Mouse (Mus musculus) midbrain, embryonic 15.5 days (tissue): Measurements from ENCODE around the gene Carns1. TPM values are rescaled to one million over a fixed set of nuclear protein-coding genes. Genes with fewer than 3 reads are reported as not detected.

Experiments
- ATAC-seq: fragments of 200-750 bp; cut with Nextera tagmentation; replicated peaks from 2 replicates; pipeline ENCODE4 v1.8.0; 2017; ENCODE audit warnings: moderate TSS enrichment
- H3K27ac ChIP-seq: fragments of 300-500 bp; sonication (generic); 2 replicates; pipeline ENCODE4 v1.5.1; 2015; ENCODE audit warnings: mild to moderate bottlenecking, inconsistent platforms
- H3K27me3 ChIP-seq: fragments of 300-500 bp; sonication (generic); replicated peaks from 2 replicates; pipeline ENCODE4 v1.6.1; 2015; ENCODE audit warnings: inconsistent platforms
- H3K36me3 ChIP-seq: fragments of 300-500 bp; sonication (generic); replicated peaks from 2 replicates; pipeline ENCODE4 v1.6.1; 2015; ENCODE audit warnings: inconsistent platforms
- H3K4me1 ChIP-seq: fragments of 300-500 bp; sonication (generic); 2 replicates; pipeline ENCODE4 v1.6.1; 2015; ENCODE audit warnings: inconsistent platforms
- H3K4me2 ChIP-seq: fragments of 300-500 bp; sonication (generic); 2 replicates; pipeline ENCODE4 v1.6.1; 2015; ENCODE audit warnings: inconsistent platforms, mild to moderate bottlenecking, moderate library complexity
- H3K4me3 ChIP-seq: fragments of 300-500 bp; sonication (generic); 2 replicates; pipeline ENCODE4 v1.5.1; 2015; ENCODE audit warnings: mild to moderate bottlenecking, inconsistent platforms
- H3K9ac ChIP-seq: fragments of 300-500 bp; sonication (generic); 2 replicates; pipeline ENCODE4 v1.6.1; 2015; ENCODE audit warnings: mild to moderate bottlenecking, inconsistent platforms
- H3K9me3 ChIP-seq: fragments of 300-500 bp; sonication (generic); 2 replicates; pipeline ENCODE4 v1.6.1; 2016; ENCODE audit warnings: inconsistent platforms
- WGBS: fragments of 180-500 bp; shearing (Covaris S2); methylation state at CpG from one replicate; pipeline ENCODE4 v1.1.7; 2015; ENCODE audit warnings: mixed read lengths; 5-methylcytosine and 5-hydroxymethylcytosine counted together
- polyA plus RNA-seq: library from polyadenylated mRNA; unstranded; fragments of >200 nt; fragmentation: Nextera tagmentation; extraction: Ambion mirVana; gene quantifications from 2 replicates; pipeline ENCODE4 v1.2.1, GENCODE M21; 2015

Carns1 gene
- polyA plus RNA-seq, 1 experiment from 2014 or later: 6.9 TPM

DNA sequence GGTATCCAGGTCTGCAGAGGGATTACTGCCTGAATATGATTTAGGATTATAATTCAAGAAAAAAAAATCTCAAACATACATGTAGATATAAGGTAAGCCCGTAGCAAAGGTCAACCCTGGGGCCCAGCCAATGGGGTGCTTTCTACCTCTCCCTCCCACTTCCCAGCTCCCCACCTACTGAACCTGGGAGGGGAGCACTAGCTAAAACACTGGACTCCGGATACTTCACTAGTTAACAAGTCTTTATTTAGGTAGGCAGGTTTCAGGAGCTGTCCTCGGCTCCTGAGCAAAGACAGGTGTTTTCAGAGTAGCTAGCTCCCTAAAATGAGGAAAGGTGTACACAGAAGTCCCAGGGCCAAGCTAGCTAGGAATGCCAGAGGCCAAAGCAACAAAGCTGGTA, 11.2 kb downstream of the Carns1 start:
- Histone ChIP-seq H3K4me3 (no peak overlapping the region), H3K9me3 (no peaks in the 10 kb centered on the region), H3K4me1 (peaks cover 21% of the 10 kb centered on the region), H3K27ac (0 out of 2 replicates have a peak overlapping the region, but pooled peaks have one; percentile 84), H3K36me3 (peaks cover 9% of the 10 kb centered on the region), H3K27me3 (no peaks in the 10 kb centered on the region), H3K9ac (no peak overlapping the region), H3K4me2 (no peak overlapping the region)
- ATAC-seq: no peak
- WGBS: 84% methylated on average over 3 of the region's 3 CpGs

DNA sequence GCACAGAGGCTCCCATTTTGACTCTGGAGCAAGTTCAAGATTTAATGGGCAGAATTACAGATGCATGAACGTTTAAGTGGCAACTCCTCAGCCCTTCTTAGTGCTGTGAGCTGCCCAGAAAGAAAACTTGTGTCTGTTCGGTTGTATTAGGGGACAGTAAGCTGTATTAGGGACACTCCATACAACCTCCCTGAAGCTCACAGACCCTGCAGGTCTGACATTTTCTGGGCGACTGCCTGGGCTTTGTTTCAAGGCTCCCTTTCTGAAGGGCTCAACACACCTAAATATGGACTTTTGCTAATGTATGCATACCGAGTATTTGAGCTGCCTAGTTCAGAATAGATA, 11.8 kb downstream of the Carns1 start:
- H3K27me3 ChIP-seq: no peaks in the 10 kb centered on the region
- peaks cover 15% of the 10 kb centered on the region for H3K36me3 ChIP-seq
- H3K4me2 ChIP-seq: peak overlapping the region; percentile 92
- H3K4me3 ChIP-seq: peak overlapping the region; percentile 66
- ATAC-seq: peak; percentile 18
- peak overlapping the region; percentile 70 for H3K9ac ChIP-seq
- H3K4me1 ChIP-seq: peaks cover 21% of the 10 kb centered on the region
- peak overlapping the region; percentile 84 for H3K27ac ChIP-seq
- WGBS: 31% methylated on average over 4 of the region's 4 CpGs
- no peaks in the 10 kb centered on the region for H3K9me3 ChIP-seq

DNA sequence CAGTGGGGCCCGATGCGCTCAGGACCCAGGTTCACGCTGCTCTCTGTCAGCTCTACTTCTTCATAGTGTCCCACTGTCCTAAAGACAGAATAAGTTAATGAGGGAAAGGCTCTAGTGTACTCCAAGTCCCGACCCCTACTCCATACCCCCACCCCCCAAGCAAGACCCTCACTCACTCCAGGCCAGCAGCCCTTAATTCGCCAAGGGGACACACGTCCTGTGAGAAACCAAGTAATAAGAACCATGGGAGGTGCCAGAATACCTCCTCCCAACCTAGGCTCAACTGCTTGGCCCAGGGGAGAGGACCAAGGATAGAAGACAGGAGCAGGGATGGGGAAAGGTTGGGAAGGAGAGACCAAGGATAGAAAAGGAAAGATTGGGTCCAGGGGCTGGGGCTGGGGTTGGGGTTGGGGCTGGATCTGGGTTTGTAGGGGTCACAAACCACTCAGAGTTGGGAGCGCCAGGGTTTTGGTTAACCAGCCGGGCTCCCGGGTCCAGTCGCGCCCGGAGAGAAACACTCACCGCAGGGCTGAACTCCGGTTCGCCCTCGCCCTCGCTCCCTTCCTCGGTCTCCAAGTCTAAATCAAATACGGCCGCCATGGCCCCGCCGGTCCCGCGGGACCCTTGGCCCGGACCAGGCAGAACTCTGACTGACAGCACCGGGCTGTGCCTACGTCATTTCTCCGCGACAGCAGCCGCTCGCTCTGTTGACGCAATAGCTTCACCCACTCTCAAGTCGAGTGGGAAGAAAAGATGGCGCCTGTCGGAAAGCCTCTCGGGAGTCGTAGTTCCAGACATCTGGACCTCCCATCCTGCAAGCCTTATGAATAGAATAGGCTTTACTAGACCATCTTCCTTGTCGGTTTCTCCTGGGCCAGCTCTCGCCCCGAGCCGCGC, 12.4 kb downstream of the Carns1 start, which contains the start of gene Rps6kb2:
Gene Rps6kb2 (minus strand): TSS at position 709 of the 897 bp plus-strand sequence.
- WGBS: 6% methylated on average over 42 of the region's 42 CpGs

GRCm38 (mm10) chr19:4159049-4159448, 16.2 kb downstream of the Carns1 start:
- Histone ChIP-seq H3K9me3 (no peaks in the 10 kb centered on the region), H3K4me2 (no peak overlapping the region), H3K9ac (no peak overlapping the region), H3K4me3 (no peak overlapping the region), H3K27me3 (no peaks in the 10 kb centered on the region), H3K36me3 (peaks cover 37% of the 10 kb centered on the region), H3K4me1 (peaks cover 19% of the 10 kb centered on the region), H3K27ac (no peak overlapping the region)
- ATAC-seq: no peak
- 96% methylated on average over 8 of the region's 8 CpGs for WGBS

More for the DNA sequence above, 12.4 kb downstream of the Carns1 start, which contains the start of gene Rps6kb2:
- Histone ChIP-seq H3K9ac (peak within 1 kb of the TSS; percentile 70), H3K4me3 (peak within 1 kb of the TSS; percentile 66), H3K9me3 (no peaks in the 10 kb centered on the region), H3K36me3 (peaks cover 18% of the 10 kb centered on the region), H3K27me3 (no peaks in the 10 kb centered on the region), H3K4me2 (peak within 1 kb of the TSS; percentile 92), H3K4me1 (peaks cover 21% of the 10 kb centered on the region), H3K27ac (peak within 1 kb of the TSS; percentile 84)
- peak; percentile 89 for ATAC-seq

DNA sequence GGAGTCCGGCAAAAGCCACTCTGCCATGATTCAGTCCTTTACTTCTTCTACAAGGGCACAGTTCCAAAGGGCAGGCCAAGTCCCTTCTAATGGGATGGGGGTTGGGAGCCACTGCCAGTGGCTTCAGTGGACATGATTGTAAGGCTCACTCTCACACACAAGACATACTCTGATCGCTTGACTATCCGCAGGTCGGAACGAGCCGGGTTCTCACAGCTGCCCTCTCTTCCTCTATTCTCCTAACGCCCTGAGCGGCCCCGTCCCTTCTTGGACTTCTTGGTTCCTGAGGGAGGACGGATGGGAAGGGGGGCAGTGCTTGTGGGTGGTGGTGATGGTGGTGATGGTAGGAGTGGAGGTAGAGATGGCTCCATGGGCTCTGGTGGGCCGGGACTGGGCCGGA, 18.5 kb downstream of the Carns1 start:
- no peaks in the 10 kb centered on the region for H3K27me3 ChIP-seq
- no peak overlapping the region for H3K9ac ChIP-seq
- peaks cover 2% of the 10 kb centered on the region for H3K4me1 ChIP-seq
- H3K36me3 ChIP-seq: peaks cover 37% of the 10 kb centered on the region
- H3K9me3 ChIP-seq: no peaks in the 10 kb centered on the region
- no peak overlapping the region for H3K27ac ChIP-seq
- no peak for ATAC-seq
- H3K4me3 ChIP-seq: no peak overlapping the region
- 86% methylated on average over 12 of the region's 12 CpGs for WGBS
- H3K4me2 ChIP-seq: no peak overlapping the region

- Histone ChIP-seq H3K27ac (no peak overlapping the region), H3K4me3 (no peak overlapping the region), H3K4me1 (no peaks in the 10 kb centered on the region), H3K9ac (no peak overlapping the region), H3K27me3 (no peaks in the 10 kb centered on the region), H3K9me3 (no peaks in the 10 kb centered on the region), H3K4me2 (no peak overlapping the region), H3K36me3 (peaks cover 37% of the 10 kb centered on the region)
- ATAC-seq: no peak
- WGBS: 69% methylated on average over 20 of the region's 20 CpGs
Measured at GRCm38 (mm10) chr19:4156073-4156579, 19.2 kb downstream of the Carns1 start.

- WGBS: 70% methylated on average over 6 of the region's 6 CpGs
- Histone ChIP-seq H3K4me2 (no peak overlapping the region), H3K4me3 (no peak overlapping the region), H3K36me3 (peaks cover 37% of the 10 kb centered on the region), H3K27ac (no peak overlapping the region), H3K9ac (no peak overlapping the region), H3K9me3 (no peaks in the 10 kb centered on the region), H3K27me3 (no peaks in the 10 kb centered on the region), H3K4me1 (no peaks in the 10 kb centered on the region)
- ATAC-seq: no peak
Measured at GRCm38 (mm10) chr19:4155223-4156072, 19.8 kb downstream of the Carns1 start.

DNA sequence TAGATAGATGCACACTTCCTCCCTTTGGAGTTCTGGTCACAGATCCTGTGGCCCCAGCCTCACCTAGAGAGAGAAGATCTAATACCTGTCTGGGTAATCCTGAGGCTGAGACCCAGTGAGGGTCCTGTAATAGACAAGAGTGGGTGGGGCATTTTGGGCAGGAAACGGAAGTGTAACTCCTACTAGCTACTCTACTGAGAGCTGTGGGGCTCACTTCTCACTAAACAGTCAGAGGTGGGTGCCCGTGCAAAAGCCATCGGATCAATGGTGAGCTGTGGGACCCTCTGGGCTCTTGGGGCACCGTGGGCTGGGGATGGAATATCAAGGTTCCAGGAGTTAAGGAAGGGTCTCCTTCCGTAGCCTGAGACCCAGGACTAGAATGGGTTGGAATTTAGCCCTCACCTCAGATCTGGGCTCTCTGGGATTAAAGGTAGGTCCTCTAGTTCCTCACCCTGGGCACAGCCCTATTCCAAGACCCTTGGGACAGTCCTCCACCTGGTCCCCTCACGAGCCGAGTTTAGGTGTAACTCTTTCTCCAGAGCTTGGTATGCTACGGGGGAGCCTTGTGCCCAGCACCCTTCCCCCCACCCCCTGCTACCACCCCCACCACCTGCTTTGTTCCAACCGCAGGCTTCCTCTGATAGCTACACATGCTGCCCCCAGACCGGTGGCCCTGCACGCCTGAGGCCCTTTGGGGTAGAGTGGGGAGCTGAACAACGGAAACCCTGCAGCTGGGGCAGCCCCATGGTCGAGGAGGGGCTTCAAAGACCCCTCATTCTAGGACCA, 20.6 kb downstream of the Carns1 start:
- Histone ChIP-seq H3K4me3 (no peak overlapping the region), H3K4me2 (no peak overlapping the region), H3K4me1 (peaks cover 5% of the 10 kb centered on the region), H3K27ac (no peak overlapping the region), H3K9ac (no peak overlapping the region), H3K36me3 (peaks cover 37% of the 10 kb centered on the region), H3K9me3 (no peaks in the 10 kb centered on the region), H3K27me3 (no peaks in the 10 kb centered on the region)
- 87% methylated on average over 13 of the region's 13 CpGs for WGBS
- no peak for ATAC-seq

GRCm38 (mm10) chr19:4153232-4153654, 22.0 kb downstream of the Carns1 start, which contains the start of gene Ptprcap:
Gene Ptprcap, plus strand, starts transcription at chr19:4153604.
- no peaks in the 10 kb centered on the region for H3K27me3 ChIP-seq
- WGBS: 72% methylated on average over 11 of the region's 11 CpGs

DNA sequence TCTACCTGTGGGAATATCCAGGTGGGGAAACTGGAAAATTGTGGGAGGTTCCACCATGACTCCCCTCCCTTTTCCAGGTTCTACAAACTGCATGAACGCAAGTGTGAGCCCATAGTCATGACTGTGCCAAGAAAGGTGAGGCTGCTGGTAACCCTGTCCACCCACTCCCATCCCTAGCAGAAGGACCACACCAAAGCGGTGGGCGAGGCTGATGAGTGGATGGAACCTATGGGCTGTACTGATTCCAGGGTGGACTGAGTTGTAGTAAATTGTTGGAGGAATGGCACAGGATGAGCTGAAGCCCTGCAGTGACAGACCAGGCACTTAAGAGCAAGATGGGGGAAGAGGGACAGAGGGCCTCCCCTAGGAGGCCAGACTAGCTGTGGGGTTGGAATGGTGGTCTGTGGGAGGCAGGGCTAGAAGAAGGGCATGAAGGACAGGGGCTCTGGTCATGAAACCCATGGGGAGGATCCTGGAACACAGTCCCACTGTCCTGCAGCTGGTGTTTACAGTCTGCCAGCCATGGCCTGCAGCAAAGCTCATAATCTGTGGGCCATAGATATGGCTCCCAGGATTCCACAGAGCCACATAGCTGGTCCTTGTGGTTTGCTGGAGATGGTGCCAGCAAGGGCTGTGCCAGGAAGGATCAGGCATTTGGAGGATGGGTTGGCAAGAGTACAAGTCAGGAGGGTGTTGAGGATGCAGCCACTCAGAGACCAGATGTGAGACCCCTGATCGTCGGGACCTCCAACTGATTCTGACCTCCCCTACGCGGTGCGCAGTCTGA, 22.6 kb downstream of the Carns1 start:
- no peak overlapping the region for H3K9ac ChIP-seq
- 86% methylated on average over 8 of the region's 8 CpGs for WGBS
- peaks cover 20% of the 10 kb centered on the region for H3K4me1 ChIP-seq
- H3K9me3 ChIP-seq: no peaks in the 10 kb centered on the region
- H3K27ac ChIP-seq: no peak overlapping the region
- H3K4me3 ChIP-seq: no peak overlapping the region
- H3K36me3 ChIP-seq: peaks cover 26% of the 10 kb centered on the region
- no peak overlapping the region for H3K4me2 ChIP-seq
- ATAC-seq: no peak
- no peaks in the 10 kb centered on the region for H3K27me3 ChIP-seq

More at GRCm38 (mm10) chr19:4153232-4153654, 22.0 kb downstream of the Carns1 start, which contains the start of gene Ptprcap:
- Histone ChIP-seq H3K9ac (no peak within 1 kb of the TSS), H3K4me3 (no peak within 1 kb of the TSS), H3K4me2 (no peak within 1 kb of the TSS), H3K27ac (no peak within 1 kb of the TSS), H3K9me3 (no peaks in the 10 kb centered on the region), H3K36me3 (peaks cover 26% of the 10 kb centered on the region), H3K4me1 (peaks cover 14% of the 10 kb centered on the region)
- ATAC-seq: no peak

- Histone ChIP-seq H3K4me1 (peaks cover 22% of the 10 kb centered on the region), H3K4me2 (no peak overlapping the region), H3K4me3 (no peak overlapping the region), H3K9me3 (no peaks in the 10 kb centered on the region), H3K9ac (no peak overlapping the region), H3K27me3 (no peaks in the 10 kb centered on the region), H3K27ac (no peak overlapping the region), H3K36me3 (peaks cover 20% of the 10 kb centered on the region)
- 85% methylated on average over 5 of the region's 5 CpGs for WGBS
- no peak for ATAC-seq
Measured at GRCm38 (mm10) chr19:4151898-4152297, 23.4 kb downstream of the Carns1 start.
